Mouse (Mus musculus) c-Kit-negative CD71-positive TER-119-positive erythroid progenitor cells, embryonic 14.5 days (primary cell): ENCODE results near the gene Ppp1cc.
"Not testable (repeated sequence)": the region's sequence is repeated elsewhere in the genome, so short reads cannot be mapped to it uniquely, and the experiment has no call there.

Source experiments
- DNase-seq: peaks from one replicate; pipeline ENCODE4 v3.0.0-alpha.2; 2013; ENCODE audit warnings: low read depth, low spot score

The Ppp1cc gene

DNA sequence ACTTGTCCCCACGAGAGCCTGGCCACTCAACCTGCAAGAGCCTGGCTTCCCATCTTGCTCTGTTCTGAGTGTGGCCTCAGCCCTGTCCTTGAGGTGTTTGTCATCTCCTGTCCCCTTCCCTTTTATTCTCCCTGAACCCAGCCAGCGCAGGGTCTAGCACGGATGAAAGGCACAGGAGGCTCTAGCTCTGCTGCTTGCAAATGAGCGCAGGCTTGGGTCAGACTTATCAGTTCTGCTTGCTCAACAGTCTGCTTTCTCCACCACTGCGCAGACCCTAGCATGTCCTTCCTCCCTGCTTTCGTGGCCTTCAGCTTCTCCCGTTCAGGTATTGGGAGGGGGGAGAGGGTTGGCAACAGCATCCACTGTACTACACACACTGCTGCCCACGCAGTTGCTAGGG, 54.0 kb downstream of the Ppp1cc start:
- DNase-seq = no peak

DNA sequence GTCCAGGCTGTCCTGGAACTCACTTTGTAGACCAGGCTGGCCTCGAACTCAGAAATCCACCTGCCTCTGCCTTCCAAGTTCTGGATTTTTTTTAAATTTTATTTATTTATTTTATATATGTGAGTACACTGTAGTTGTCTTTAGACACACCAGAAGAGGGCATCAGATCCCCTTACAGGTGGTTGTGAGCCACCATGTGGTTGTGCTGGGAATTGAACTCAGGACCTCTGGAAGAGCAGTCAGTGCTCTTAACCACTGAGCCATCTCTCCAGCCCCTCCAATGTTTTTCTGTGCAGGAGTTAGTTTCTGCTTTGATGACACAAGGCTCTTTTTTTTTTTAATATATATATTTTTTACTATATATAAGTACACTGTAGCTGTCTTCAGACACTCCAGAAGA, 54.7 kb downstream of the Ppp1cc start:
- not testable (repeated sequence) for DNase-seq

DNA sequence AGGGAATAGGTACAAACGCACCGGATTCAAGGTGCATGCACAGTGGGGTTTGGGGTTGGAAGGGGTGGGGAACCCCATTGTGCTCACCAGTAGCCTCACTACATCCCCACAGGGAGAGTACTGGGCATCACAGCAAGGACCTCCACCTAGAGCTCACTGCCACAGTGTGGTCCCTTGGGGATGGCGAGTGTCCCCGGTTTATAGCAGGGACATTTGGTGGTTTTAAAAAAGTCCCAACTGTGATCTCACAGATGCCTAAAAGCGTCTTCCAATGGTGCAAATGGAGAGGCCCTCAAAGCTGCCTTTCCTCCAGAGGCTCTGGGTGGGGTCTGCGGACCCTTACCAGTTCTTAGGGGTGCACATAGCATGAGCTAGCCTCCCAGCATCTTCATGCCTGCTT, 55.8 kb downstream of the Ppp1cc start:
- no peak for DNase-seq

DNA sequence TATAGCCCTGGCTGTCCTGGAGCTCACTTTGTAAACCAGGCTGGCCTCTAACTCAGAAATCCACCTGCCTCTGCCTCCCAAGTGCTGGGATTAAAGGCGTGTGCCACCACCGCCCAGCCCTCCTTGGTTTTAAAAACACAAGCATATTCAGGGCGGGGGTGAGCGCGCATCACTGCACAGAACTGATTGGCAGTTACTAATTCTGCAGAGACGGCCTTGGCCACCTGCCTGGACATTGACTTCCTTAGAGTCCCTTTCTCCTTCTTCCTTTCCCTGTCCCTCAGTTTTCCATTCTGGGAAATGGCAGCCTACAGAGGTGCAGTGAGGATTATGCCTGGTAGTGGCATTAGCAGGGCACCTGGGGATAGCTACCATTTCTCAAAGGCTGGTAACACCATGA, 59.6 kb downstream of the Ppp1cc start:
- DNase-seq = no peak

DNA sequence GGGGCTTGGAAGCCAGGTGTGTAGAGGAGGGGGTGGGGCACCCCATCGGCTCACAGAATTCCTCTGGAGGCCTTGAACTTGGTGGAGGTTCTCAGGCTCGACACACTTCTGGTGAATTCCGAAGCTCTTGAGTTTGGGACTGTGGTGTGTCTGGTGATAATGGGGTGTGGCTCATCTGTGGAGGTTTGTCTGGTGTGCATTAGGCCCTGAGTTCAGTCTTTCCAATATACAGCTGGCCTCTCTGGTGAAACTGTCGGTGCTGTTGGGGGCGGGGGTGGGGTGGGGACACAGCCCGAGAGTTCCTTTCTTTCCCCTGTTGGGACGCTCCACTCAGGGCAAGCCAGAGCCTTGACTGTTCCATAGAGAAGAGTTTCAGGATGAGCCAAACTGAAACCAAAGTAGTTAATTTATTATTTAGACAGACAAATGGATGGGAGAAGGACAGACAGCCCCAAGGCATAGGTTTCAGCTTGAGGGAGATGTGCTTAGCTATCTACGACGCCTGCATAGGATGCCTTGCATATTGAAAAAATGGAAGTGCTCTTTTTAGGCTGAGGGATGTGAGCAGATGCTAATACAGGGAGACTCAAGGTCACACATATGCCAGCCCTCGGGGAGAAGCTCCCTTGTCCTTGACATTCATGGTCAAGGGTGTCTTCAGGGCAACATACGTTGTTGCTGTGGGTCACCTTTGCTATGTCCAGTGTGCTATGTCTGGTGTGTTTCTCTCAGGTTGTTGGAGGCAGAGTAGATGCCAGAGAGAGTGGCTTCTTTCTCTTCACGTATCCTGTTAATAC, 60.2 kb downstream of the Ppp1cc start:
- DNase-seq = no peak

DNA sequence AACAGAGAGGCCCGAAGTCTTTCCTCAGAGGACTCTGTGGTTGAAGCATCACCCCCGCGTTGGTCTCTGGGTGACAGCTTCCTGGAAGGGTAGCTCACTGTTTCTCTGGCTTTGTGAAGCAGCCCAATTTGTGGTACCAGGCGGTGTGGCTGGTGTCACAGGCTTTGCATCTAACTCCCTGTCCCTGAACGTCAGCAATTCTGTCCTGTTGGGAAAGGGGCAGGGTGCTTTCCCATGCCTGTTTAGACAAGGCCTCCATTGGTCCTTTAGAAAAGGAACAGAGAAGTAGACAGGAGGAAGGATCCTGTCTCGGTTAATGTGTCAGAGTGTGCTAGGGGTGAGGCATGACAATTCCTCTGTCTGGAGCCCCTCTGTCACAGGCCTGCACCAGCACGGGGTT, 60.9 kb downstream of the Ppp1cc start:
- DNase-seq = no peak

DNA sequence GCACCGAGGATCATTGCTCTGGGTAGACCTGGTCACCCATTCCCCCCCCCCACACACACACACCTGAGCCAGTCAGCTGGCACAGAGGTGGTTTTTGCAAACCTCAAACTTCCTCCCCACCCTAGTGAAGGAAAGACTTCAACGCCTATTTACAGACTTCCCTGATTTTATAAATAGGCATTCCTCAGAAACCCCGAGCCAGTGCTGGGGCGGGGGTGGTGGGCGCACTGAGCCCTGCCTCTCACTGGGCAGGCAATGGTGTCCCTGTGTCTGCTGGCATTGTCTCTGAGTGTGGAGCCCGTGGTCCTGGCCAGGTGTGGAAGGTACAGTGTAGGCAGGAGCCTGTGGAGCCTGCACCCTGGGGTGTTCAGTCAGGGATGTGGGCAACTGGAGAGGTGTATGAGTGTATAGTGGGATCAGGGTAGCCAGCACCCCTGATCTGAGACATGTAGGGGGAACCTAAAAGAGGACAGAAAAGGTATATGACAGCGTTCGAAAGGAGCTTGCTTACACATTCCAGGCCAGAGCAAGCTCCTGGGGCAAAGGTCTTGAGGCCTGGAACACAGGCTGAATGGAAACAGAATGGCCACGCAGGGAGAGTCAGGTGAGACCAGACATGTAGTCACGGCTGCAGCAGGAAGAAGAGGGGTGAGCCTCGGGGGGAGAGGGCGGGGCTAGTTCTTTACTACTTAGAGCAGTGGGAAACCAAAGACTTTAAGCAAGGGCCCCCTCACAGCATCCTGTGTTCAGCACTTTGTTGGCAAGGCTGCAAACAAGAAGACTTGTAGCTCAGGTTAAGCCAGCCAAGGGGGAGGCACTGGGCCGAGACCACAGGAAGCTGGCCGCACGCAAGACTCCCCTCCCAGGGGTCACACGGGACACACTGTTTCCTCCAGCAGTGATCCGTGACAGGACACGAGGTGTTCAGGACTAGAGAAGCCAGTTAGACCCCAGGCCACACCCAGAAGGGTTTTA, 61.9 kb downstream of the Ppp1cc start:
- DNase-seq = no peak

DNA sequence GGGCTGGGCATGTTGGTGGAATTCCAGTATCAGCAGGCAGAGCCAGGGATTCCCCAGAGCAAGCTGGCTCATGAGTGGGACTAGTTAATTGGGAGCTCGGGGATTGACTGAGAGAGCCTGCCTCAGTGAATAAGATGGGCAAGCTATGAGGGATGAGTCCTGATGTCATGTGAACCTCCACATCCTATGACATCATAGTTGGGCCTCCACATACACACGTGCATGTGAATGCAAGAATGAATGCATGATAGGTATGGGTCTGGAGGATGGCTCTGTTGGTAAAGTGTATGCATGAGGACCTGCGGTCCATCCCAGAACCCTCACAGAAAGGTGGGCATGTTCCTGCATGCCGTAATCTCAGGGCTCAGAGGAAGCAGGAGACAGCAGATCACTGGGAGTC, 63.0 kb downstream of the Ppp1cc start:
- DNase-seq = no peak

DNA sequence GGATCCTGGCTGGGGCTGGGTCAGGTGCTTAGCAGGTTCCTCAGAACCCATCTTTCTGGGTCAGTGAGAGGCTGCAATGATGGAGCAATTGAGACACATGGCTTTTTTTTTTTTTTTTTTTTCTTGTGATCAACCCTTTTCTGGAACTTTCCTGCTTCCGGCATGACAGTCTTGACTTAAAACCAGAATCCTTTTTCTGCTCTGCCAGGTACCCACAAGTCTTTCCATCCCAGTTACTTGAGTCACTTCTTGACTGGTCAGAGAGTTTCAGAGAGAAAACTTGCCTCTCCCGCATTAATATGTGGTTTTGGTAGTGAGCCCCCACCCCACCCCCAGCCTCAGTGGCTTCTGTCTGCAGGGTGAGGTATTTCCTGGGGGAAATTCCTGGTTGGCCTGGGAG, 66.2 kb downstream of the Ppp1cc start:
- no peak for DNase-seq
